Mouse (Mus musculus): Measurements from ENCODE around the gene Comtd1. TPM values are rescaled to one million over a fixed set of nuclear protein-coding genes. Genes with fewer than 3 reads are reported as not detected.

Comtd1 gene
- polyA plus RNA-seq, 1 experiment from 2014 or later = 29.8 TPM

- 64% methylated on average over 6 of the region's 6 CpGs for WGBS
- H3K4me2 ChIP-seq (replicated peaks; ENCODE audit: low read depth, low read length) = no peak overlapping the region
- no peak overlapping the region for H3K4me3 ChIP-seq (ENCODE audit: low read depth, low read length)
- H3K4me1 ChIP-seq (ENCODE audit: control insufficient read depth, insufficient read depth, low read length) = peaks cover 11% of the 10 kb centered on the region; the same call in 1 of the 2 replicates
- H3K9me3 ChIP-seq (ENCODE audit: control insufficient read depth, low read depth, low read length) = no peaks in the 10 kb centered on the region
- H3K27me3 ChIP-seq (ENCODE audit: control insufficient read depth, insufficient read depth, low read length) = no peaks in the 10 kb centered on the region
- H3K27ac ChIP-seq (ENCODE audit: low read length) = no peak overlapping the region
- peaks cover 79% of the 10 kb centered on the region for H3K36me3 ChIP-seq (ENCODE audit: control insufficient read depth, insufficient read depth, low read length)
- ATAC-seq (ENCODE audit: insufficient number of reproducible peaks, insufficient read depth, low FRiP score, low read depth) = no peak
- no peak overlapping the region for H3K9ac ChIP-seq (replicated peaks; ENCODE audit: low read depth, low read length)
These were observed 5.5 kb downstream of the Comtd1 start for GRCm38 (mm10) chr14:21843263-21843662.

DNA sequence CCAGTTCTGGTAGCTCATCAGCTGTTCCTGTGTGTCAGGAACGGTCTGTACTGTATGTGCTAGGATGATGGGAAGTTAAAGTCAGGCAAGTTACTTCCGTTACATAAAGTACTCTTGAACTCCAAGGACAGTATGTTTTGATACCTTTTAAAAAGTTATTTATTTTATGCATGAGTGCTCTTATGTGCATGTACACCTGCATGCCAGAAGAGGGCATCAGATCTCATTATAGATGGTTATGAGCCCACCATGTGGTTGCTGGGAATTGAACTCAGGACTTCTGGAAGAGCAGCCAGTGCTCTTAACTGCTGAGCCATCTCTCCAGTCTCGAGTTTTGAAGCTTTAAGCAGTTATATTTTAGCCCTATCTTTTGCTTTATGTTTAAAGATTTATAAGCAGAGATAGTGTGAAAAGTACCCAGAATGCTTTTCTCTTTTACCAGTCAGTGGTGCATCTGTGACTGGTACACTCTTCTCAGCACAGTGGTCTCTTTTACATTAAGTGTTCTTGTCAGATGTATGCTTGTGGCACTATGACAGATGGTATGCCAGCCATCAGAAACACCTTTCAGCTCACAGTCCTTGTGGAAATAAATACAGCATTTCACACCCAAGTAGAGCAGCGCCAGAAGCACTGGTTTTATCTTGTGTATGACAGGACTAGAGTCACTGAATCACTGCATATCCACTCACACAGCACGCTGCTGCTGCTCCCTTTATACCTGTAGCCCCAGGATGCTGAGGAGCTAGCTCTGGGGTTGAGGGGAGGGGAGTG, 6.8 kb downstream of the Comtd1 start:
- Histone ChIP-seq H3K36me3 (ENCODE audit: control insufficient read depth, insufficient read depth, low read length) (peaks cover 90% of the 10 kb centered on the region), H3K9ac (replicated peaks; ENCODE audit: low read depth, low read length) (no peak overlapping the region), H3K4me3 (ENCODE audit: low read depth, low read length) (no peak overlapping the region), H3K27me3 (ENCODE audit: control insufficient read depth, insufficient read depth, low read length) (no peaks in the 10 kb centered on the region), H3K27ac (ENCODE audit: low read length) (no peak overlapping the region), H3K4me2 (replicated peaks; ENCODE audit: low read depth, low read length) (no peak overlapping the region), H3K4me1 (ENCODE audit: control insufficient read depth, insufficient read depth, low read length) (peaks cover 3% of the 10 kb centered on the region; the same call in 1 of the 2 replicates), H3K9me3 (ENCODE audit: control insufficient read depth, low read depth, low read length) (no peaks in the 10 kb centered on the region)
- 88% methylated on average over 5 of the region's 5 CpGs for WGBS
- ATAC-seq (ENCODE audit: insufficient number of reproducible peaks, insufficient read depth, low FRiP score, low read depth) = no peak

DNA sequence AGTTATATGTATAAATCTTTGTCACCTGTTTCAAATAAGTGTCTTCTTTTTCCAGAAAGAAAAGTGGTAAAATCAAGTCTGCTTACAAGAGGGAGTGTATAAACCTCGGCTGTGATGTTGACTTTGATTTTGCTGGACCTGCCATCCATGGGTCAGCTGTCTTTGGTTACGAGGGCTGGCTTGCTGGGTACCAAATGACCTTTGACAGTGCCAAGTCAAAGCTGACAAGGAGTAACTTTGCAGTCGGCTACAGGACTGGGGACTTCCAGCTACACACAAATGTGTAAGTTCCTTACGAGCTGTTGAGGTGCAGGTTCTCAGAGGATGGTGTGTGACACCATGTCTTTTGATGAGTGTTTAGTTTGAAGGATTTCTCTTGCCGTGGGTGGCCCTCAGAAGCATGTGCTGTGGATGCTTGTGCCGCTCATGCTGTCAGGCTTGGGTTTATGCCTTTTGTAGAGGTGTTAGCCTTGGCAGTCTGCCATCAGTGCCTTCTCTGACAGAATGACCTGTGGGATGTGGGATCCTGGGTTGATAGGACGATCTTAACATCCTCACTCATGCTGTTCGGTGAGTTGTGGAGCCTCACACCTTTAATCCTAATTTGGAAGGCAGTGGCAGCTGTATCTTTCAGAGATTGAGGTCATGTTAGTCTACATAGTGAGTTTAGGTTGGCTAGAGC, 10.3 kb downstream of the Comtd1 start:
- Histone ChIP-seq H3K9me3 (ENCODE audit: control insufficient read depth, low read depth, low read length) (no peaks in the 10 kb centered on the region), H3K4me1 (ENCODE audit: control insufficient read depth, insufficient read depth, low read length) (peaks cover 1% of the 10 kb centered on the region; the same call in 1 of the 2 replicates), H3K4me3 (ENCODE audit: low read depth, low read length) (no peak overlapping the region), H3K27ac (ENCODE audit: low read length) (no peak overlapping the region), H3K36me3 (ENCODE audit: control insufficient read depth, insufficient read depth, low read length) (peaks cover 85% of the 10 kb centered on the region), H3K27me3 (ENCODE audit: control insufficient read depth, insufficient read depth, low read length) (no peaks in the 10 kb centered on the region), H3K9ac (replicated peaks; ENCODE audit: low read depth, low read length) (no peak overlapping the region), H3K4me2 (replicated peaks; ENCODE audit: low read depth, low read length) (no peak overlapping the region)
- no peak for ATAC-seq (ENCODE audit: insufficient number of reproducible peaks, insufficient read depth, low FRiP score, low read depth)
- 80% methylated on average over 8 of the region's 8 CpGs for WGBS

DNA sequence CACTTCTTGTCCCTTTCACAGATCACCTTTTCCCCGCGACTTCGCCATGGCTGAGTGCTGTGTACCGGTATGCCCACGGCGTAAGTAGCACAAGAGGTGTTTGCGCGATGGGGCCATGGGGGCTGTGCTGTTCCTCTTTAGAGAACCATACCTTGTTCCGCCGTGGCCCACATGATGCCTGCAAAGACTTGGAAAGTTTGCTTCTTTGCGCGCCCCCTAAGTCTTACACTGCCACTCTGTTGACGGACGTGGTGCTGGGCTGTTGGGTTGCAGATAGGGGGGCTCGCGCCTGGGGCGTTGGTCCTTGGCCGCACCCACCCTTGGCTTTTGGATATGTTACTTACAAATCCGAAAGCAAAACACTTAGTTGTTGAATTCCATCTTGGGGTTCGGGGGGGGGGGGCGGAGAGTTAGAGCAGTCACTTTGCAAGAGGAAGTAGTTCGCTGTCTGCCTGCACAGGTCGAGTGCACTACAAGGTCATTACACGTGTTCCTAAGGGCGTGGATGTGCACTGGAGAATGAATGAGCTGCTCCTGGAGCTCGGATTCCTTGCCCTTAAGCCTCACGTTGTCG, 16.9 kb downstream of the Comtd1 start:
- WGBS = under 1% methylated on average over 28 of the region's 28 CpGs
- no peaks in the 10 kb centered on the region for H3K9me3 ChIP-seq (ENCODE audit: control insufficient read depth, low read depth, low read length)
- H3K27me3 ChIP-seq (ENCODE audit: control insufficient read depth, insufficient read depth, low read length) = no peaks in the 10 kb centered on the region
- peak overlapping the region; percentile 96 for H3K27ac ChIP-seq (ENCODE audit: low read length)
- 0 out of 2 replicates have a peak, but pooled peaks have one; percentile 0 for ATAC-seq (ENCODE audit: insufficient number of reproducible peaks, insufficient read depth, low FRiP score, low read depth)
- H3K4me3 ChIP-seq (ENCODE audit: low read depth, low read length) = peak overlapping the region; percentile 98
- H3K4me1 ChIP-seq (ENCODE audit: control insufficient read depth, insufficient read depth, low read length) = peaks cover 16% of the 10 kb centered on the region
- peaks cover 23% of the 10 kb centered on the region for H3K36me3 ChIP-seq (ENCODE audit: control insufficient read depth, insufficient read depth, low read length)
- H3K4me2 ChIP-seq (replicated peaks; ENCODE audit: low read depth, low read length) = peak overlapping the region; percentile 86
- H3K9ac ChIP-seq (replicated peaks; ENCODE audit: low read depth, low read length) = peak overlapping the region; percentile 93

- H3K4me2 ChIP-seq (replicated peaks; ENCODE audit: low read depth, low read length) = peak overlapping the region; percentile 86
- H3K4me1 ChIP-seq (ENCODE audit: control insufficient read depth, insufficient read depth, low read length) = peaks cover 16% of the 10 kb centered on the region
- H3K4me3 ChIP-seq (ENCODE audit: low read depth, low read length) = peak overlapping the region; percentile 98
- under 1% methylated on average over 73 of the region's 73 CpGs for WGBS
- H3K27ac ChIP-seq (ENCODE audit: low read length) = peak overlapping the region; percentile 96
- H3K9me3 ChIP-seq (ENCODE audit: control insufficient read depth, low read depth, low read length) = no peaks in the 10 kb centered on the region
- H3K36me3 ChIP-seq (ENCODE audit: control insufficient read depth, insufficient read depth, low read length) = peaks cover 17% of the 10 kb centered on the region; the same call in 1 of the 2 replicates
- no peaks in the 10 kb centered on the region for H3K27me3 ChIP-seq (ENCODE audit: control insufficient read depth, insufficient read depth, low read length)
- H3K9ac ChIP-seq (replicated peaks; ENCODE audit: low read depth, low read length) = peak overlapping the region; percentile 93
- ATAC-seq (ENCODE audit: insufficient number of reproducible peaks, insufficient read depth, low FRiP score, low read depth) = peak; percentile 97
These were observed 17.7 kb downstream of the Comtd1 start for GRCm38 (mm10) chr14:21830876-21831767.

GRCm38 (mm10) chr14:21825786-21826491, 22.8 kb downstream of the Comtd1 start:
- H3K27ac ChIP-seq (ENCODE audit: low read length) = no peak overlapping the region
- no peaks in the 10 kb centered on the region for H3K27me3 ChIP-seq (ENCODE audit: control insufficient read depth, insufficient read depth, low read length)
- no peak overlapping the region for H3K4me3 ChIP-seq (ENCODE audit: low read depth, low read length)
- H3K9me3 ChIP-seq (ENCODE audit: control insufficient read depth, low read depth, low read length) = no peaks in the 10 kb centered on the region
- H3K36me3 ChIP-seq (ENCODE audit: control insufficient read depth, insufficient read depth, low read length) = no peaks in the 10 kb centered on the region
- no peak overlapping the region for H3K4me2 ChIP-seq (replicated peaks; ENCODE audit: low read depth, low read length)
- ATAC-seq (ENCODE audit: insufficient number of reproducible peaks, insufficient read depth, low FRiP score, low read depth) = no peak
- WGBS = 73% methylated on average over 9 of the region's 9 CpGs
- H3K9ac ChIP-seq (replicated peaks; ENCODE audit: low read depth, low read length) = no peak overlapping the region
- H3K4me1 ChIP-seq (ENCODE audit: control insufficient read depth, insufficient read depth, low read length) = peaks cover 10% of the 10 kb centered on the region

DNA sequence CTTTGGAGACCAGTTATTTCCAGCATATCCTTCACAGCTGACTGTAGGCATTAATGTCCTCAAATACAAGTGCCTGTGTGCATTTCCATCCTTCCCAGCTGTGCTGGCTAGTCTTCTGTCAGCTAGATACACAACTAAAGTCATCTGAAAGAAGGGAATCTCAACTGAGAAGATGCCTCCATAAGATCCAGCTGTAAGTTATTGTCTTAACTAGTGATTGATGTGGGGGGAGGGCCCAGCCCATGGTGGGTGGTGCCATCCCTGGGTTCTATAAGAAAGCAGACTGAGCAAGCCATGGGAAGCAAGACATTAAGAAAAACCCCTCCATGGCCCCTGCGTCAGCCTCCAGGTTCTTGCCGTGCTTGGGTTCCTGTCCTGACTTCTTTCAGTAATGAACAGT, 23.8 kb downstream of the Comtd1 start, which contains the start of gene Vdac2:
Gene Vdac2 (plus strand): TSS at position 301 of the 400 bp plus-strand sequence.
- Histone ChIP-seq H3K27ac (ENCODE audit: low read length) (no peak within 1 kb of the TSS), H3K4me2 (replicated peaks; ENCODE audit: low read depth, low read length) (no peak within 1 kb of the TSS), H3K36me3 (ENCODE audit: control insufficient read depth, insufficient read depth, low read length) (no peaks in the 10 kb centered on the region), H3K4me1 (ENCODE audit: control insufficient read depth, insufficient read depth, low read length) (peaks cover 6% of the 10 kb centered on the region), H3K4me3 (ENCODE audit: low read depth, low read length) (no peak within 1 kb of the TSS), H3K9ac (replicated peaks; ENCODE audit: low read depth, low read length) (no peak within 1 kb of the TSS), H3K27me3 (ENCODE audit: control insufficient read depth, insufficient read depth, low read length) (no peaks in the 10 kb centered on the region), H3K9me3 (ENCODE audit: control insufficient read depth, low read depth, low read length) (no peaks in the 10 kb centered on the region)
- 89% methylated on average over 2 of the region's 2 CpGs for WGBS
- no peak for ATAC-seq (ENCODE audit: insufficient number of reproducible peaks, insufficient read depth, low FRiP score, low read depth)

Measured in stomach, embryonic 14.5 days (tissue).